20 mouse cellular contexts compared by ENCODE assay signal in genomic region chr19:16183592-16184365, GRCm38 (mm10). TPM values are rescaled to one million over a fixed set of nuclear protein-coding genes. Genes with fewer than 3 reads are reported as not detected.
DNase-seq lines count a peak whose midpoint lies in the region; ATAC-seq and TF ChIP-seq lines count a peak whose summit lies in the region.
"Had no signal": no experiment of that assay in that cellular context is flagged by ENCODE, and none has a peak within 500 bp of the region (broad histone marks: within the 10 kb centered on the region; RNA-seq: fewer than 3 reads in every experiment).

No protein-coding gene starts in this region.

- H3K27me3 ChIP-seq in intestine, postnatal 0 days (replicated peaks; ENCODE audit: control insufficient read depth, insufficient read depth, low read length), result no peaks in the 10 kb centered on the region
- H3K27me3 ChIP-seq in intestine, embryonic 16.5 days (replicated peaks; ENCODE audit: control insufficient read depth, insufficient read depth, low read length), result no peaks in the 10 kb centered on the region
- H3K27me3 ChIP-seq in liver, embryonic 15.5 days, result no peaks in the 10 kb centered on the region
- H3K27me3 ChIP-seq: embryonic facial prominence, embryonic 12.5 days; forebrain, embryonic 15.5 days; hindbrain, embryonic 13.5 days had no signal

- peak; percentile 41; the same call in 1 of the 2 replicates for ATAC-seq in intestine, postnatal 0 days
- no peak for ATAC-seq in intestine, embryonic 16.5 days
- ATAC-seq in liver, embryonic 15.5 days (ENCODE audit: insufficient read depth), result peak; percentile 75
- no peak for ATAC-seq in activated CD4-positive, CD25-positive, alpha-beta regulatory T cell, adult 4 months
- ATAC-seq: CD4-positive, CD25-positive, alpha-beta regulatory T cell, adult 4 months; forebrain, embryonic 15.5 days; hindbrain, postnatal 0 days had no signal

- H3K27ac ChIP-seq in intestine, postnatal 0 days (ENCODE audit: low read depth, low read length), result no peak overlapping the region
- H3K27ac ChIP-seq in intestine, embryonic 16.5 days (ENCODE audit: low read length), result no peak overlapping the region
- 0 out of 2 replicates have a peak overlapping the region, but pooled peaks have one; percentile 6 for H3K27ac ChIP-seq in liver, embryonic 15.5 days (replicated peaks)
- H3K27ac ChIP-seq: embryonic facial prominence, embryonic 12.5 days; forebrain, embryonic 15.5 days; heart, embryonic 10.5 days; hindbrain, embryonic 13.5 days; hindbrain, postnatal 0 days had no signal

- no peak for TF ChIP-seq POLR2A in lung, adult 2 months (IDR thresholded peaks at IDR 0.05; ENCODE audit: borderline replicate concordance, extremely low read depth, low read depth, low read length)

- no peak for TF ChIP-seq CTCF in intestine, postnatal 0 days (IDR thresholded peaks at IDR 0.05; ENCODE audit: low read depth)
- no peak for TF ChIP-seq CTCF in lung, adult 2 months (IDR thresholded peaks at IDR 0.05; ENCODE audit: insufficient read depth, low read length)

- H3K4me3 ChIP-seq in intestine, postnatal 0 days (ENCODE audit: low read depth, low read length), result no peak overlapping the region
- no peak overlapping the region for H3K4me3 ChIP-seq in intestine, embryonic 16.5 days (ENCODE audit: low read length)
- no peak overlapping the region for H3K4me3 ChIP-seq in lung, adult 2 months (replicated peaks; ENCODE audit: extremely low read depth, low read depth, low read length)
- no peak overlapping the region for H3K4me3 ChIP-seq in liver, embryonic 15.5 days (replicated peaks)
- H3K4me3 ChIP-seq: embryonic facial prominence, embryonic 12.5 days; forebrain, embryonic 15.5 days; heart, embryonic 10.5 days; hindbrain, embryonic 13.5 days had no signal

- no peaks in the 10 kb centered on the region for H3K9me3 ChIP-seq in intestine, postnatal 0 days (ENCODE audit: control insufficient read depth)
- H3K9me3 ChIP-seq in intestine, embryonic 16.5 days (ENCODE audit: control insufficient read depth, low read length), result no peaks in the 10 kb centered on the region
- no peaks in the 10 kb centered on the region for H3K9me3 ChIP-seq in liver, embryonic 15.5 days (replicated peaks)
- H3K9me3 ChIP-seq: embryonic facial prominence, embryonic 12.5 days; forebrain, embryonic 15.5 days; G1E; heart, embryonic 10.5 days; hindbrain, embryonic 13.5 days had no signal

- H3K36me3 ChIP-seq in intestine, postnatal 0 days (ENCODE audit: control insufficient read depth, insufficient read depth), result no peaks in the 10 kb centered on the region
- no peaks in the 10 kb centered on the region for H3K36me3 ChIP-seq in intestine, embryonic 16.5 days (ENCODE audit: control insufficient read depth, insufficient read depth, low read length)
- H3K36me3 ChIP-seq in liver, embryonic 15.5 days (replicated peaks), result no peaks in the 10 kb centered on the region
- H3K36me3 ChIP-seq: embryonic facial prominence, embryonic 12.5 days; forebrain, embryonic 15.5 days; G1E; heart, embryonic 10.5 days; hindbrain, embryonic 13.5 days had no signal

- DNase-seq in lung, adult 2 months, result peak; percentile 2
- DNase-seq in lung, postnatal 36 days, result no peak
- DNase-seq in B cell, adult 2 months, result no peak
- DNase-seq: adrenal gland, postnatal 10 days; cerebellum, adult 11-12 months; cerebellum, adult 9-10 months; cerebellum, postnatal 25 days; gastrocnemius, postnatal 14 days; heart, postnatal 14 days had no signal

- H3K9ac ChIP-seq in intestine, postnatal 0 days (ENCODE audit: low read depth, low read length), result no peak overlapping the region
- H3K9ac ChIP-seq in intestine, embryonic 16.5 days (ENCODE audit: low read depth, low read length), result no peak overlapping the region
- no peak overlapping the region for H3K9ac ChIP-seq in liver, embryonic 15.5 days
- H3K9ac ChIP-seq: embryonic facial prominence, embryonic 12.5 days; forebrain, embryonic 15.5 days; hindbrain, embryonic 13.5 days had no signal

- no peak overlapping the region for H3K4me2 ChIP-seq in intestine, postnatal 0 days (replicated peaks; ENCODE audit: low read depth)
- H3K4me2 ChIP-seq in intestine, embryonic 16.5 days (ENCODE audit: low read depth, low read length), result no peak overlapping the region
- no peak overlapping the region for H3K4me2 ChIP-seq in liver, embryonic 15.5 days
- H3K4me2 ChIP-seq: embryonic facial prominence, embryonic 12.5 days; forebrain, embryonic 15.5 days; hindbrain, embryonic 13.5 days had no signal

- 67% methylated on average over 10 of the region's 10 CpGs for WGBS in intestine, postnatal 0 days
- 81% methylated on average over 10 of the region's 10 CpGs for WGBS in intestine, embryonic 16.5 days
- WGBS in lung, adult 2 months, result 78% methylated on average over 10 of the region's 10 CpGs
- WGBS in liver, embryonic 15.5 days (ENCODE audit: insufficient replicate concordance), result 68% methylated on average over 10 of the region's 10 CpGs

- H3K4me1 ChIP-seq in intestine, postnatal 0 days (replicated peaks; ENCODE audit: control insufficient read depth, insufficient read depth, low read length), result peaks cover 9% of the 10 kb centered on the region; the same call in 1 of the 2 replicates
- H3K4me1 ChIP-seq in intestine, embryonic 16.5 days (ENCODE audit: control insufficient read depth, insufficient read depth, low read length), result peaks cover 42% of the 10 kb centered on the region
- peaks cover 41% of the 10 kb centered on the region for H3K4me1 ChIP-seq in lung, adult 2 months (ENCODE audit: control insufficient read depth, insufficient read depth, low read length)
- peaks cover 16% of the 10 kb centered on the region for H3K4me1 ChIP-seq in liver, embryonic 15.5 days (replicated peaks)

RNA-seq across cellular contexts. Expression of gene Gnaq, which starts 51.1 kb away (rescaled TPM):
- polyA plus RNA-seq in intestine, postnatal 0 days (2015; fragmentation: Nextera tagmentation; extraction: Ambion mirVana), result 17.1 and 17.8 TPM in 2 replicates
- polyA plus RNA-seq in intestine, embryonic 16.5 days (2015; fragmentation: Nextera tagmentation; extraction: Ambion mirVana), result 26.2 and 26.7 TPM in 2 replicates
- 23.0 and 34.0 TPM in 2 replicates for polyA plus RNA-seq in lung, adult 2 months (2012; rRNA removed)
- 3.8 and 3.9 TPM in 2 replicates for polyA plus RNA-seq in liver, embryonic 15.5 days (2015; fragmentation: Nextera tagmentation; extraction: Ambion mirVana)
- polyA plus RNA-seq in activated CD4-positive, CD25-positive, alpha-beta regulatory T cell, adult 4 months (2017; shearing (Covaris generic)), result 10 to 100 TPM; 18.3 to 23.3 TPM
- polyA plus RNA-seq: G1E had no signal

Comparison
In these comparisons a context has a peak if more than half of its experiments do, and no peak if none do; other contexts are left out.
1. ATAC-seq: peak in intestine, postnatal 0 days (single experiment) and liver, embryonic 15.5 days (single experiment); none in intestine, embryonic 16.5 days (single experiment) and activated CD4-positive, CD25-positive, alpha-beta regulatory T cell, adult 4 months (single experiment).